Mouse (Mus musculus): Measurements from ENCODE around the gene C3. TPM values are rescaled to one million over a fixed set of nuclear protein-coding genes. Genes with fewer than 3 reads are reported as not detected.

The C3 gene
- total RNA-seq, 1 experiment from 2014 or later = 28.0 TPM

DNA sequence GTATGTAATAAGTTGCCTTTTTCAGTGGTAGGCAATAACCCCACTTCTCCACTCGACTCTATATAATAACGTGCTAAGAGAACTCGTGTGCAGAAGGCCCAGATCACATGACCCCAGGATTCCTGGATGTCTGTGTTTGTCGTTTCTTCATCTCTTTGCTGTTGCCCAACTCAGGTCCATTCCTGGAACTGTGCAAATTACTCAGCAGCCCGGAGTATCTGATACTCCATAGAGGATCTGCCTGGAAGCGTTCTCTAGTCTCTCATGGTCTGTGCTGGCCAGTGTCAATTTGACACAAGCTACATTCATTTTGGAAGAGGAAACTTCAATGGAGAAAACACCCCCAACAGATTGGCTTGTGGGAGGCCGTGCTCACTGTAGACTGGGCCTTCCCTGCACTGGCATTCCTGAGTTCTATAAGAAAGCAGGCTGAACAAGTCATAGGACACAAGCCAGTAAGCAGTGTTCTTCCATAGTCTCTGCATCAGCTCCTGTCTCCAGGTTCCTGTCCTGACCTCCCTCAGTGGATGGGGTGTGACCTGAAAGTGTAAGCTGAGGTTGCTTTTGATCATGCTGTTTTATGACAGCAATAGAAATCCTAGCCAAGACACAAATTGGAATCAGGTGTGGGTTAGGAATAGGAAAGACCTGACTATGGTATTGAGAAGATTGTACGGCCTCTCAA is 32.5 kb downstream of the C3 start:
- no peak for ATAC-seq (replicated peaks in 1 of 2; ENCODE audit: insufficient read depth in 1 of 2, low FRiP score in 2 of 2, low TSS enrichment in 1 of 2, low read depth in 1 of 2, poor library complexity in 2 of 2, severe bottlenecking in 2 of 2)

DNA sequence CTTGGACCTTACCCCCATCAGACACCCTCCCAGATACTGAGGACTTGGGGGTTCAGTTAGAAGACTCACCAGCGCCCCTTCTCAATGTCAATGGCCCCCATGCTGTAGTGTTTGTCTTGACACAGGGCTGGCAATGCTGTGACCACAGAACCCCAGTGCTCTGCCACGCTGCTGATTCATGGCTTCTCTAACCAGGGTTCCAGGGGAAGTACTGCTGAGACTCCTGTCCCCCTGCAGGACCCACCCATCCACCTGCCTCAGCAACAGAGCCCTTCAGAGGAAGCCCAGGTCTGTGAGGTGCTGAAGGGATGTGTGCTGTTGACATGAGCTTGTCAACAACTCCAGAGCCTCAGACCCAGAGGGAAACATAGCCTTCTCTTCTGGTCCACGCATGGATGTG is 33.2 kb downstream of the C3 start:
- no peak for ATAC-seq (replicated peaks in 1 of 2; ENCODE audit: insufficient read depth in 1 of 2, low FRiP score in 2 of 2, low TSS enrichment in 1 of 2, low read depth in 1 of 2, poor library complexity in 2 of 2, severe bottlenecking in 2 of 2)

DNA sequence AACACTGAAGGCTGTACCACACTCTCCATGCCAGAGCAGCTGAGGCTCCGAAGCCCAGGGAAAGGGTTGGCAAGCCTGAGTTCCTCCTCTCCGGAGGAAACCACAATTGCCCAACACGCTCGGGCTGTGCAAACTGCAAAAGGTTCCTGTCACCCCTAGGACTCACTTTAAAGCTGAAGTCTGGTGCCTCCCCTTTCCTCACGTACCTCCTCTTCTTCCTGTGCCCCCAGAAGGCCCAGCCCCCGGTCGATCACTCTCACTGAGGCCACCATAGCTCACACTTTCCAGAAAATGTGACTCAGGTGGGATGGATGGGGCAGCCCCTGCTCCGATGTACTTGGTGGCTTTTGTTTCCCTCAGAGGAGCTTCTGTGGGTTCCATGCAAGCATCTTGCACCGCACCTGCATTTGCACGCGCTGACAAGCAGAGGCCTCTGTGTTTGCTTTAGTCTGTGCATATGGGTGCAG is 33.9 kb downstream of the C3 start, which contains the start of gene Tnfsf14:
Gene Tnfsf14 (minus strand): TSS at position 137 of the 467 bp plus-strand sequence.
- ATAC-seq (replicated peaks in 1 of 2; ENCODE audit: insufficient read depth in 1 of 2, low FRiP score in 2 of 2, low TSS enrichment in 1 of 2, low read depth in 1 of 2, poor library complexity in 2 of 2, severe bottlenecking in 2 of 2) = peak; percentile 93 to 94

DNA sequence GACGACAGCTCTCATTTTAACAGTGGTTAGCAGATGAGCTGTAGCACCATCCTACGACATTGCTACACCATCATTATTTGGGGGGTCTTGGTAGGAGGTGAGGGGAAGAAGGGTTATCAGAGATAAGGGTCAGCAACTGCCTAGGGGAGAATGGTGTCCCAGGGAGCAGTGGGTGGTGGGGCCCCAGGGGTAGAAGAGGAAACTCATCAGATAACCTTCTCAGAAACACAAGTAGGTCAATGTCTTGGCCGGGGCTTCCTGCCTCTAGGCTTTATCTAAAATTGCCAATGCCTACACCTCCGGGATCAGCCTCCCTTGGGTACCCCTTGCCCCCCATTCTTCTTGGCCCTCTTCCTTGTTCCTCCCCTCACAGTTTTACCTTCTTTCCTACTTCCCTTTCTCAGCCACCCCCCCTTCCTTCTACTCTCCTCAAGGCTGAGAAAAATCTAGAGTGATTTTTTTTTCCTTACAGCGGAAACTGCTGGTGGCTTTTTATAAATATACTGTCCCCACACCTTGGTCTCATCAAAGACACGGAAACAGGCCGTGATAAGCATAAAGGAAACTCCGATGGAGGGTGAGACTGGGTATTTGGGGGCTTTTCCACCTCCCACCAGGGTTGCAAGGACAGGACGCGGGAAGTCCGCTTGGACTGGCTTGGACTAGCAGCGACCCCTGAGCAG is 39.3 kb downstream of the C3 start:
- ATAC-seq (replicated peaks in 1 of 2; ENCODE audit: insufficient read depth in 1 of 2, low FRiP score in 2 of 2, low TSS enrichment in 1 of 2, low read depth in 1 of 2, poor library complexity in 2 of 2, severe bottlenecking in 2 of 2) = peak; percentile 48 to 65; a peak in 3 of 4 replicates

DNA sequence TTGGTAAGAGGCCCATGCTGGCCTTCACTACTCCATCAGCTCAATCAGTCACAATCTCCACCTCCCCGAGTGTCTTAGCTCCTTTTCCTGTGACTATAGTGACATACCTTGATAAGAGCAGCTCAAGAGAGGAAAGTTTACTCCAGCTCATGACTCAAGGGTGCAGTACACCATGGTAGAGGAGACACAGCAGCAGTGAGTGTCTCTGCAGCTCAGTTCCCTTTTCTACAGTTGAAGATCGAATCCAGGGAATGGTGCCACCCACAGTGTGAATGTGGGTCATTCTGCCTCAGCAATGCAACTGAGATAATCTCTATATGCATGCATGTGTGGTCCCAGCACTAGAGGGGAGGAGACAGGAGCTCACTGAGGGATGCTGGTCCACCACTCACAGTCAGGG is 42.3 kb downstream of the C3 start:
- no peak for ATAC-seq (replicated peaks in 1 of 2; ENCODE audit: insufficient read depth in 1 of 2, low FRiP score in 2 of 2, low TSS enrichment in 1 of 2, low read depth in 1 of 2, poor library complexity in 2 of 2, severe bottlenecking in 2 of 2)

DNA sequence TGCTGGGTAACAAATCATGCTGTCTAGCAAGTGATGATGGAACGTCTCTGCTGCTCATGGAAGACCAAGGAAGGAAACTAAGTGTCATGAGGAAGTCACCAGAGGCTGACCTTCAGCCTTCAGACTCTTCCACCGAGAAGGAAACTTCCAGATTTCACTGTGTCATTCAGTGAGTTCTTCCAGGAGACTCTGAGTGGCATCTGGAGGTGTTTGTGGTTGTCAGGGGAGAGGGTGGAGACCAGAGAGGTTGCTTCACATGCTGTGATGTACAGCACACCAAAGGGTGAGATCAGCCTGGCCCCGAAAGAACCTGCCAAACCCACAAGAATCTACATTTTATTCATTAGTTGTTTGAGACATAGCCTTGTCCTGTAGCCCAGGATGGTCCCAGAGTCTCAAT is 45.1 kb downstream of the C3 start:
- 0 out of 4 replicates have a peak, but pooled peaks of 1 of the 2 experiments have one; percentile 17 for ATAC-seq (replicated peaks in 1 of 2; ENCODE audit: insufficient read depth in 1 of 2, low FRiP score in 2 of 2, low TSS enrichment in 1 of 2, low read depth in 1 of 2, poor library complexity in 2 of 2, severe bottlenecking in 2 of 2)

DNA sequence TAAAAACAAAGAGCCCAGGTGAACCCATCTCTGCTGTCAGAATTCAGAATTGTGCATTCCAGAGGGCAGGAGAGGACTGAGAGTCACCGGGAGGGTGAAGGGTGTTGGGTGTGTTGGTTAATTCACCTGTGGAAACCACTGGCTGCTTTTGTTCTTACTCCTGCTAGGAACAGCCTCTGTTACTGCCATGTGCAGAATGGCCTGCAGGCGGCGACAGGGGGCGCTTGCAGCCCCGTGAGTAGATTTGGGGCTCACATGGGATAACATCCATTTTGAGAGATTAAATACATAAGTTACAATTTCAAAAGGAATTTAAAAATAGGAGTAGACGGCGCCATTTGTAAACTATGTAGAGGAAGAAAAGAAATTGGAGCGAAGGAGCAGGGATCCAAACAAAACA is 47.6 kb downstream of the C3 start:
- ATAC-seq (replicated peaks in 1 of 2; ENCODE audit: insufficient read depth in 1 of 2, low FRiP score in 2 of 2, low TSS enrichment in 1 of 2, low read depth in 1 of 2, poor library complexity in 2 of 2, severe bottlenecking in 2 of 2) = peak; percentile 68 to 78; a peak in 3 of 4 replicates

DNA sequence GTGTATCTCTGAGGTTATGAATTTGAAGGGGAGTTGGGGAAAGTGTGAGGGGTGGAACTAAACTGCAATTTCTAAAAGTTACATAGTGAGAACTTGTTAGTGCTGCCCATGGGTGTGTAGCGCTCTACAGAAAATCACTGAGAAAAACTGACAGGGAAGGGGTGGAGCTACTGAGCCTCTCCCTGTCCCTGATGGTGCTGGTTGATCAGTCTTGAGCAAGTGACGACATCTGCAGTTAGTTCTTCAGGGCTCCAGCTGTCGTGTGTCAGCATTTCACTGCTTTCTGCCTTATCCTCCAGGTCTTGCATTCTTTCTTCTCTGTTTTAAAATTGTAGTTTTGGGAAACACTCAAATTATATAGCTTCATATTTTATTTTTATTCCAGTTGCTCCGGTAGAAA is 54.6 kb downstream of the C3 start:
- no peak for ATAC-seq (replicated peaks in 1 of 2; ENCODE audit: insufficient read depth in 1 of 2, low FRiP score in 2 of 2, low TSS enrichment in 1 of 2, low read depth in 1 of 2, poor library complexity in 2 of 2, severe bottlenecking in 2 of 2)

DNA sequence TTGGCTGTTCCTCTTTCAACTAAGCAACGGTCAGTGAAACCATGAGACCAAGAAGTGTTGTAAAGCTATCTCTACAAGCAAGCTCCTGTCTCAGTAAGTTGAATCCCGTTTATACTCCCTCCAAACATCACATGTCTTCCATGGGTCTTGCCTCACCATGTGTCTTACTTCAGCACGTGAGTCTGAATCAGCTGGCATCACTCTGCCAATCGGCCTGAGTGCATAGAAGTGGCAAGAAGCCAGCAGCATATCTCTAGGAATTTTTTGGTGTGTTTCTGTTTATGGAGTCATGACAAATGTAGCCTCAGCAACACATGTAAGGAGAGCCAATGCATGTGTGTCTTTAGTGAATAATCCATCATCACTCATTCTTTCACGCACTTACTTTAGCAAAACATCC is 55.6 kb downstream of the C3 start:
- no peak for ATAC-seq (replicated peaks in 1 of 2; ENCODE audit: insufficient read depth in 1 of 2, low FRiP score in 2 of 2, low TSS enrichment in 1 of 2, low read depth in 1 of 2, poor library complexity in 2 of 2, severe bottlenecking in 2 of 2)

DNA sequence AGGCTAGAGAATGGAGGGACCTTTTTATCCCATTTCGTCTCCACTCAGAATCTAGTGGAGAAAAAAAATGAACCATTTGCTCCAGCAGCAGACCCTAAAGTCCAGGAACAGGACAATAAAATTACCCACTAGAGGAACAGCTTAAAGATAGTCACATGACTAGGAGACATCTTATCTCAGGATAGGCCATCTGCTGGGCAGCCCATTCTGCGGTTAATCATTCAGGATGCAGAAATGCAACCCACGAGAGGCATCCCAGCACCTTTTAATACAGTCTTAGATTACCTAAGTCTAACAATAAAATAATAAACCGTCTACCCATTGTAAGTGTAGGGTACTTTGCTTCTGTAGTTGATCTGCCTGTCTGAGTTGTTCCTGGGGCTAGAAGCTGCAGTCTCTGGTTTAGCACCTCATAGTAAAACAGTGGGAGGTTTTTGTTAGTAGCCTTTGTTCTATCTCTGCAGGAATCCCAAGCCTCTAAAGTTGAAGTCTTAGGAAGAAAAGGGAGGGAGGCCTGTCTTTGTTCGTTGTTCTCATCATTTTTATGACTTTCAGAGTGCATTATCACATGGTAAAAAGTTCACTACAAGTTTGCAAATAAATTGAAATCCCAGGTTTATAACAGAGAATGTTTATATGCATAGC is 57.2 kb downstream of the C3 start:
- ATAC-seq (replicated peaks in 1 of 2; ENCODE audit: insufficient read depth in 1 of 2, low FRiP score in 2 of 2, low TSS enrichment in 1 of 2, low read depth in 1 of 2, poor library complexity in 2 of 2, severe bottlenecking in 2 of 2) = no peak

DNA sequence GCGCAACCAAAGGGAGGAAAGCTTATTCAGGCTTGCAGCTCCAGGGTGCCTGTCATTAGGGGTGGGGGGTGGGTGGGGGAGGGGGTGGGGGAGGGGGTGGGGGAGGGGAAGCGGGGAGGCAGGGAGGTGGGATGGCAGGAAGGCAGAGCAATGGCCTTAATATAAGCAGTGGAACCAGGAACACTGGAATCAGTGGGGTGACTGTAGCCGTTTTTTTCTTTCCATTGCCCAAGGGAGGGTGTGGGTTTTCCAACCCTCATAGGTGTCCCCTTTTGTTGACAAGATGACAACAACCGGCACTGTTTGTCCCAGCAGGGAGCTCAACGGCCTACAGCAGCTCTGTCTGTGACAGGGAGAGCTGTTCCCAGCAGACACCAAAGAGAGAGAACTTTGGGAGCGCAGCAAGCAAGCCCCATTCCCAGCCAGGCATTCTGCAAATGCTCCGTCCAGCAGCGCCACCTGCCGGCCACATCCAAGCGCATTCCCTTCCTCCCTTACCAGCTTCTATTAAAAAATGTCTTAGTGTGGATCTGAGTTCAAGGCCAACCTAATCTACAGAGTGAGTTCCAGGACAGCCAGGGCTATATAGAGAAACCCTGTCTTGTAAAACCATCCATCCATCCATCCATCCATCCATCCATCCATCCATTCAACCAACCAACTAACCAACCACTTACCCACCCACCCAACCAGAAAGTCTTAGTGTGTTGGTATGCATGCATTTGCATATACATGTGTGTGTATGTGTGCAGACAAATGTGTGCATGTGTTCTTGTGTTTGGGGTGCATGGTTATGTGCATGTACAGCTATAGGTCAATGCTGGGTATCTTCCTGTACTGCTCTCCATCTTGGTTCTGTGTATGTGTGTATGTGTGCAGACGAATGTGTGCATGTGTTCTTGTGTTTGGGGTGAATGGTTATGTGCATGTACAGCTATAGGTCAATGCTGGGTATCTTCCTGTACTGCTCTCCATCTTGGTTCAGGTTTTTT is 60.8 kb downstream of the C3 start:
- peak; percentile 76 to 88 for ATAC-seq (replicated peaks in 1 of 2; ENCODE audit: insufficient read depth in 1 of 2, low FRiP score in 2 of 2, low TSS enrichment in 1 of 2, low read depth in 1 of 2, poor library complexity in 2 of 2, severe bottlenecking in 2 of 2)

Other genes starting within 250 kb of the C3 start
- not detected in 2 replicates for gene Acer1, start 246.0 kb downstream of the C3 start, total RNA-seq (2017)
- gene Clpp, start 237.8 kb downstream of the C3 start, total RNA-seq (2017) = 43.0 and 66.4 TPM in 2 replicates
- gene Alkbh7, start 230.8 kb downstream of the C3 start, total RNA-seq (2017) = 13.2 and 18.7 TPM in 2 replicates
- not detected in 2 replicates for gene Pspn, start 228.1 kb downstream of the C3 start, total RNA-seq (2017)
- gene Gtf2f1, start 216.8 kb downstream of the C3 start, total RNA-seq (2017) = 89.5 and 124 TPM in 2 replicates
- 0.56 TPM in 1 of 2 replicates, not detected in the other for gene Gm17949, start 216.7 kb downstream of the C3 start, total RNA-seq (2017)
- 67.1 and 94.5 TPM in 2 replicates for gene Khsrp, start 196.6 kb downstream of the C3 start, total RNA-seq (2017)
- not detected in 2 replicates for gene Slc25a41, start 186.5 kb downstream of the C3 start, total RNA-seq (2017)
- 0.56 TPM in 1 of 2 replicates, not detected in the other for gene Crb3, start 169.0 kb downstream of the C3 start, total RNA-seq (2017)
- gene Slc25a23, start 168.3 kb downstream of the C3 start, total RNA-seq (2017) = 5.1 and 9.7 TPM in 2 replicates
- 21.1 and 24.2 TPM in 2 replicates for gene Dennd1c, start 149.6 kb downstream of the C3 start, total RNA-seq (2017)
- 0.30 TPM in 1 of 2 replicates, not detected in the other for gene Tubb4a, start 140.4 kb downstream of the C3 start, total RNA-seq (2017)
- 2.5 and 2.8 TPM in 2 replicates for gene Tnfsf9, start 122.8 kb downstream of the C3 start, total RNA-seq (2017)
- gene Cd70, start 78.4 kb downstream of the C3 start, total RNA-seq (2017) = 0.75 TPM in 1 of 2 replicates, not detected in the other
- gene Tnfsf14, start 34.0 kb downstream of the C3 start, total RNA-seq (2017) = 12.3 and 13.3 TPM in 2 replicates
- gene Gpr108, start 20.3 kb upstream of the C3 start, total RNA-seq (2017) = 14.9 and 19.1 TPM in 2 replicates
- 9.4 and 17.9 TPM in 2 replicates for gene Trip10, start 21.3 kb upstream of the C3 start, total RNA-seq (2017)
- 238 and 297 TPM in 2 replicates for gene Vav1, start 51.0 kb upstream of the C3 start, total RNA-seq (2017)
- gene Adgre1, start 130.6 kb upstream of the C3 start, total RNA-seq (2017) = 3.5 and 5.6 TPM in 2 replicates